Mouse (Mus musculus): ENCODE results near the gene Sema3e. TPM values are rescaled to one million over a fixed set of nuclear protein-coding genes. Genes with fewer than 3 reads are reported as not detected.

Sema3e gene
- polyA plus RNA-seq, 1 experiment from 2014 or later, result 0.06 TPM

DNA sequence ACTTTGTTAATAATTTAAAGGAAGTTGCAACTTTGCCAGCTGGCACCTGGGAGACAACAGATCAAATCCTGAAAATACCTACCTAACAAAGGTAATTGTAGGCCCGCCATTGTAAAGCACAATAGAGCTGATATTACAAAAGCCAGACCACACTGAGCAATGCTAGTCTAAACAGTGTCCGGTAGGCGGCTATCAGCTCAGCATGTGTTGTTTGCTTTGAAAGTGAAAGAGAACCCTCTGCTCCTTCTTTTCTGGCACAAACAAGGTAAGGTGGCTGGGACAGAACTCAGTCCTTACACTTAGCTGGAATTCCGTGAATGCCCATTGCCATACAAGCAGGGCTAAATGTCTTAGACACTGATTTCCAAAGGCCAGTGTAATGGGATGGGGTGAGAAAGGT is 7.0 kb downstream of the Sema3e start:
- Histone ChIP-seq H3K4me1 (replicated peaks) (no peaks in the 10 kb centered on the region), H3K9me3 (replicated peaks) (no peaks in the 10 kb centered on the region), H3K27me3 (no peaks in the 10 kb centered on the region), H3K36me3 (replicated peaks) (no peaks in the 10 kb centered on the region), H3K4me3 (replicated peaks) (no peak overlapping the region), H3K27ac (replicated peaks) (no peak overlapping the region), H3K4me2 (no peak overlapping the region), H3K9ac (no peak overlapping the region)
- no peak for ATAC-seq (ENCODE audit: insufficient read depth)
- WGBS (ENCODE audit: insufficient replicate concordance), result 33% methylated on average over 4 of the region's 4 CpGs

GRCm38 (mm10) chr5:14033302-14033701 is 8.2 kb downstream of the Sema3e start:
- H3K4me2 ChIP-seq, result no peak overlapping the region
- H3K36me3 ChIP-seq (replicated peaks), result no peaks in the 10 kb centered on the region
- no peak overlapping the region for H3K4me3 ChIP-seq (replicated peaks)
- H3K27me3 ChIP-seq, result no peaks in the 10 kb centered on the region
- H3K9ac ChIP-seq, result no peak overlapping the region
- no peak for ATAC-seq (ENCODE audit: insufficient read depth)
- no peak overlapping the region for H3K27ac ChIP-seq (replicated peaks)
- H3K9me3 ChIP-seq (replicated peaks), result no peaks in the 10 kb centered on the region
- WGBS (ENCODE audit: insufficient replicate concordance), result 30% methylated on average over 3 of the region's 3 CpGs
- no peaks in the 10 kb centered on the region for H3K4me1 ChIP-seq (replicated peaks)

- no peak overlapping the region for H3K4me3 ChIP-seq (replicated peaks)
- no peaks in the 10 kb centered on the region for H3K9me3 ChIP-seq (replicated peaks)
- H3K36me3 ChIP-seq (replicated peaks), result no peaks in the 10 kb centered on the region
- H3K9ac ChIP-seq, result no peak overlapping the region
- H3K4me2 ChIP-seq, result no peak overlapping the region
- no peak overlapping the region for H3K27ac ChIP-seq (replicated peaks)
- H3K27me3 ChIP-seq, result no peaks in the 10 kb centered on the region
- no peaks in the 10 kb centered on the region for H3K4me1 ChIP-seq (replicated peaks)
- no peak for ATAC-seq (ENCODE audit: insufficient read depth)
- WGBS (ENCODE audit: insufficient replicate concordance), result 35% methylated on average over 9 of the region's 9 CpGs
These were observed 13.9 kb downstream of the Sema3e start for GRCm38 (mm10) chr5:14038813-14039496.

DNA sequence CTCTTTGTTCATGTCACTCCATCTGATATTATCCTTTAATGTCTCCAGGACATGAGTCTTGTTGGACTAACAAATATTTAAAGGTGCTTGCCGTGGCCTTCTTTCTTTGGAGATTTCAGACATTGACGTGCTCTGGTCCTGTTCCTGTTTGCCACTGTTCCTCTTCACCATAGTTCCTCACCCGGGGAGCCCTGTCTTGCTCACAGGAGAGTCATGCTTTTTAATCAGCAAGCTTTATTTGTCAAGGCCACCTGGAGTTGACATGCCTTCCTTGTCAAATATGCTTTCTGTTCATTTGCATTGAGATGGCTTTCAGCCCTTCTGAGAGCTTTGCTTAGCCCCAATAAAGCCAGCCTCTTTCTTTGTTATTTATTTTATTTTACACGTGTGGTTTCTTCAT is 15.1 kb downstream of the Sema3e start:
- no peaks in the 10 kb centered on the region for H3K36me3 ChIP-seq (replicated peaks)
- no peaks in the 10 kb centered on the region for H3K9me3 ChIP-seq (replicated peaks)
- H3K4me3 ChIP-seq (replicated peaks), result no peak overlapping the region
- H3K27ac ChIP-seq (replicated peaks), result no peak overlapping the region
- no peak overlapping the region for H3K9ac ChIP-seq
- no peak for ATAC-seq (ENCODE audit: insufficient read depth)
- no peak overlapping the region for H3K4me2 ChIP-seq
- no peaks in the 10 kb centered on the region for H3K27me3 ChIP-seq
- whole genome bisulfite sequencing (ENCODE audit: insufficient replicate concordance), result 29% methylated on average over 4 of the region's 4 CpGs
- H3K4me1 ChIP-seq (replicated peaks), result no peaks in the 10 kb centered on the region

GRCm38 (mm10) chr5:14043116-14043515 is 18.0 kb downstream of the Sema3e start:
- 58% methylated on average over 5 of the region's 5 CpGs for WGBS (ENCODE audit: insufficient replicate concordance)
- Histone ChIP-seq H3K4me2 (no peak overlapping the region), H3K4me1 (replicated peaks) (no peaks in the 10 kb centered on the region), H3K27me3 (no peaks in the 10 kb centered on the region), H3K36me3 (replicated peaks) (no peaks in the 10 kb centered on the region), H3K9me3 (replicated peaks) (no peaks in the 10 kb centered on the region), H3K27ac (replicated peaks) (no peak overlapping the region), H3K9ac (no peak overlapping the region), H3K4me3 (replicated peaks) (no peak overlapping the region)
- ATAC-seq (ENCODE audit: insufficient read depth), result no peak

DNA sequence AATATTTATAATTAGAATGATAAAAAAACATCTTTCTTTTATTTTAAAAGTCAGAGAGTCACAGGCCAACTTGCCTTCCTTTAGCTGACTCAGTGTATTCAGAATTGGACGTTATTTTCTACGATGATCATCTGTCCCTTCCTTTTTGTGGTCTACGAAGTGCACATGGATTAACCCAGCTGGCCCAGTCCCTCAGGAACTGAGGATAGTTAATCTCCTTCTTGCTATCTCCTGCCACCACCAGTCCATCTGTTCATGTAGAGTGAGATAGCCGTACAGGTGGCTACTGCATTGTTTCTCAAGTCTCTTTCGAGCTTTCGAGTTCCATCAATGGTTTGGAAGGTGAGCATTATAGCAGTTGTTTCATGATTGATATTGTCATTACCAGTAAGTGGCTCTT is 18.9 kb downstream of the Sema3e start:
- no peak overlapping the region for H3K4me3 ChIP-seq (replicated peaks)
- H3K4me1 ChIP-seq (replicated peaks), result no peaks in the 10 kb centered on the region
- no peaks in the 10 kb centered on the region for H3K27me3 ChIP-seq
- H3K4me2 ChIP-seq, result no peak overlapping the region
- no peaks in the 10 kb centered on the region for H3K36me3 ChIP-seq (replicated peaks)
- WGBS (ENCODE audit: insufficient replicate concordance), result 64% methylated on average over 6 of the region's 6 CpGs
- H3K9me3 ChIP-seq (replicated peaks), result no peaks in the 10 kb centered on the region
- no peak for ATAC-seq (ENCODE audit: insufficient read depth)
- no peak overlapping the region for H3K9ac ChIP-seq
- no peak overlapping the region for H3K27ac ChIP-seq (replicated peaks)

GRCm38 (mm10) chr5:14048660-14049059 is 23.6 kb downstream of the Sema3e start:
- no peaks in the 10 kb centered on the region for H3K9me3 ChIP-seq (replicated peaks)
- H3K4me3 ChIP-seq (replicated peaks), result no peak overlapping the region
- no peaks in the 10 kb centered on the region for H3K4me1 ChIP-seq (replicated peaks)
- H3K36me3 ChIP-seq (replicated peaks), result no peaks in the 10 kb centered on the region
- H3K27me3 ChIP-seq, result no peaks in the 10 kb centered on the region
- 33% methylated on average over 7 of the region's 7 CpGs for WGBS (ENCODE audit: insufficient replicate concordance)
- no peak for ATAC-seq (ENCODE audit: insufficient read depth)
- no peak overlapping the region for H3K27ac ChIP-seq (replicated peaks)
- H3K4me2 ChIP-seq, result no peak overlapping the region
- no peak overlapping the region for H3K9ac ChIP-seq

- Histone ChIP-seq H3K36me3 (replicated peaks) (no peaks in the 10 kb centered on the region), H3K4me2 (no peak overlapping the region), H3K4me1 (replicated peaks) (no peaks in the 10 kb centered on the region), H3K9ac (no peak overlapping the region), H3K9me3 (replicated peaks) (no peaks in the 10 kb centered on the region), H3K27me3 (no peaks in the 10 kb centered on the region), H3K4me3 (replicated peaks) (no peak overlapping the region), H3K27ac (replicated peaks) (no peak overlapping the region)
- no peak for ATAC-seq (ENCODE audit: insufficient read depth)
- 65% methylated on average over 5 of the region's 5 CpGs for WGBS (ENCODE audit: insufficient replicate concordance)
These were observed 29.4 kb downstream of the Sema3e start for GRCm38 (mm10) chr5:14054472-14054871.

DNA sequence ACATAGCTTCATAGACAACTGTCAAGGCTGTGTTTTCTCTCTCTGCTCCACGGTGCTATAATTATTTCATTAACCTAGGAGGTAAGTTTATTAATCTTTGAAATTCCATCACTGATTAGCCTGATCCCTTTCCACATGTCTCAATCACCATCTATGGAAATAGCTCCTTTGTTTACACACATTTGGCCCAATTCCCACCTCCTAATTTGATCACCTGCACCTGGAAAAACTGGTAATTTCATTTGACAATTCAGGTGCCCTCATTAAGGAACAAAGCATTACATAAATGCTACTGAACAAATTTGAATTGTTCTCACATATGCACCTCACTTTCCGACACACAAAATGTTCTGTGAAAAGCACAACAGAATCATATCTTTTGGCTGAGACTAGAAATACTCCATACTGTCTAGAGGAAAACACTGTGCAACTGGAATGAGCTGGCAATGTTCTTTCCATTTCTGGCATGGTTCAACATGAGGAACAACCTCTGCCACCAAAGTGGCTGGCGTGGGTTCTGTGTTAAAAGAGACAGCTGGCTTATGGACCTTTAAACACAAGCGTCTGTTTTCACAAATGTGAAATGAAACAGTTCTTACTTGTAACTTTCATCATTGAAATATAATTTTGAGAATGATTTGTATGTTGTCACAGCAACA is 34.9 kb downstream of the Sema3e start:
- no peak overlapping the region for H3K4me2 ChIP-seq
- no peaks in the 10 kb centered on the region for H3K27me3 ChIP-seq
- no peak overlapping the region for H3K27ac ChIP-seq (replicated peaks)
- H3K9me3 ChIP-seq (replicated peaks), result no peaks in the 10 kb centered on the region
- H3K4me1 ChIP-seq (replicated peaks), result no peaks in the 10 kb centered on the region
- H3K9ac ChIP-seq, result no peak overlapping the region
- ATAC-seq (ENCODE audit: insufficient read depth), result no peak
- 62% methylated on average over 4 of the region's 4 CpGs for whole genome bisulfite sequencing (ENCODE audit: insufficient replicate concordance)
- H3K36me3 ChIP-seq (replicated peaks), result no peaks in the 10 kb centered on the region
- H3K4me3 ChIP-seq (replicated peaks), result no peak overlapping the region

DNA sequence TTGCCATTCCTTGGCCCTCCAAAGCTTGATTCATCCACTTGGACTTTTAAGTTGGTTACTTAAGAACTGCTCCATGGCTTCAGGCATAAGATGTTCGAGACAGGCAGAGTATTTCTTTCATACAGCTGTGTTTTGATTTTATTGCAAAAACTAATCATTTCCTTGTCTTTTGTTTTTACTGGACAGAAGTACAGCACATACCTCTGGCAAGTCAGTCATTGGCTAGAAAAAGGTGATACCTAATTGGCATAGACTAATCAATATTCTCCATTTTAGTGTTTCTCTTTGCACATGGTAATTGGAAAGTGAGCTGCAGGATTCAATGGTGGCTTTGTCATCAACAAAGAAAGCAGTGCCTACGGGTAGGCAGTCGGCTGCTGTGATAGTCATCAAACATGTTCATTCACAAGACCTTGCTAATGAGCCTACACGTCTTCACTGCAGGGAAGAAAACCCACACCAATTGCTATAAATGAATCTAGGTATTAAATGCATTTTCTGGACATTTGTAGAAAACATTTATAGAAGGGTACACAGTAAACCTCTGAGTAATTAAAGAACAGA is 37.9 kb downstream of the Sema3e start:
- H3K4me1 ChIP-seq (replicated peaks), result no peaks in the 10 kb centered on the region
- no peaks in the 10 kb centered on the region for H3K36me3 ChIP-seq (replicated peaks)
- ATAC-seq (ENCODE audit: insufficient read depth), result no peak
- no peak overlapping the region for H3K4me2 ChIP-seq
- H3K9me3 ChIP-seq (replicated peaks), result no peaks in the 10 kb centered on the region
- H3K9ac ChIP-seq, result no peak overlapping the region
- H3K27ac ChIP-seq (replicated peaks), result no peak overlapping the region
- H3K4me3 ChIP-seq (replicated peaks), result no peak overlapping the region
- no peaks in the 10 kb centered on the region for H3K27me3 ChIP-seq
- WGBS (ENCODE audit: insufficient replicate concordance), result 46% methylated on average over 4 of the region's 4 CpGs

DNA sequence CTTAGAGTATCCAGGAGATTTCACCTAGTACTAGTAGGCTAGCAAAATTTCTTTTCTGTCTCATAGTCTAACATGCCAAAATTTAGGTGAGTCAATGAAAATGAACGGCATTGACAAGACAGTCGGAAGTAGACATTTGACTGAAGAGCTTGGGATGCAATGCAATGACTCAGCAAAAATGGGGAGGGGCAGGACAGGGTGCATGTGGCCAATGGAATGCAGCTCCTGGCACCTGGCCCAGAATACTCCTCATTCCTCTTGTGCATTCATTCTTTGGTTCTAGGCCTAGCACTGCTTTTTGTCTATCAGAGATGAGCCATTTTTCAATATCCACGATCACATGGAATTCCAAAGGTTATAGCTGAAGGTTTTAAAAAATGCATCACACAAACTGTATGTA is 48.1 kb downstream of the Sema3e start:
- H3K27ac ChIP-seq (replicated peaks), result no peak overlapping the region
- ATAC-seq (ENCODE audit: insufficient read depth), result no peak
- H3K4me2 ChIP-seq, result no peak overlapping the region
- no peak overlapping the region for H3K9ac ChIP-seq
- H3K27me3 ChIP-seq, result no peaks in the 10 kb centered on the region
- H3K4me1 ChIP-seq (replicated peaks), result no peaks in the 10 kb centered on the region
- H3K9me3 ChIP-seq (replicated peaks), result no peaks in the 10 kb centered on the region
- no peaks in the 10 kb centered on the region for H3K36me3 ChIP-seq (replicated peaks)
- 66% methylated on average over 3 of the region's 3 CpGs for WGBS (ENCODE audit: insufficient replicate concordance)
- H3K4me3 ChIP-seq (replicated peaks), result no peak overlapping the region

Measured in liver, embryonic 15.5 days (tissue).